Mouse (Mus musculus): Measurements from ENCODE around the gene Dnajb12. TPM values are rescaled to one million over a fixed set of nuclear protein-coding genes. Genes with fewer than 3 reads are reported as not detected.
A peak's percentile ranks its signal among the peaks of the same experiment; 100 is the strongest.

Gene Dnajb12
- total and polyA plus RNA-seq, 2 experiments = 22.4 to 47.0 TPM

DNA sequence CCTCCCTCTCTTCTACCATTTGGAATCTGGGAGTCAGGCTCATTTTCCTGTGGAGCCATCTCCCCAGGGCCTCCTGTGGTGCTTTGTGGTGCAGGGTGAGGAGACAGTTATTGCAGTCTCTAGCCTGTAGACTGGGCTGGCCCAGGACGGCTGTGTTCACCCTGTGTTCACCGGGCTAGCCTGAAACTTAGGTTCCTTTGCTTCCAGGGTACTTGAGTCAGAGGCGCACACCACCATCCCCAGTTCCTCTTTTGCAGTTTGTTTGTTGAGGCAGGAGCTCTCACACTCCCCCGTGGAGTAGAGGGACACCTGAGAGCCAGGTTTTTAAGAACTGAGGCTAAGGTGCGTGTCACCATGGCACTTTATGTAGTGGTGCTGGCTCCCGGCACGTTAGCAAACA lies 10.0 kb downstream of the Dnajb12 start:
- no peak overlapping the region for H3K27ac ChIP-seq (replicated peaks; ENCODE audit: insufficient read depth, low read depth, low read length)
- H3K4me3 ChIP-seq (ENCODE audit: insufficient read depth, low read depth, low read length) = no peak overlapping the region
- H3K79me2 ChIP-seq (ENCODE audit: control insufficient read depth, insufficient read depth, low read length) = peaks cover 26% of the 10 kb centered on the region; the same call in 1 of the 2 replicates
- H3K27me3 ChIP-seq (ENCODE audit: control insufficient read depth, insufficient read depth, low read length) = no peaks in the 10 kb centered on the region
- no peak for DNase-seq (ENCODE audit: extremely low read depth, low read depth, low spot score)
- peaks cover 15% of the 10 kb centered on the region for H3K4me1 ChIP-seq (ENCODE audit: control insufficient read depth, insufficient read depth, low read length)
- TF ChIP-seq POLR2A (IDR thresholded peaks at IDR 0.05; ENCODE audit: extremely low read depth, insufficient read depth, low read length) (no peak), CTCF (IDR thresholded peaks at IDR 0.05; ENCODE audit: low read depth, low read length) (no peak)
- no peaks in the 10 kb centered on the region; the same call in 1 of the 2 replicates for H3K36me3 ChIP-seq (ENCODE audit: control insufficient read depth, insufficient read depth, low read length)
- H3K9ac ChIP-seq (ENCODE audit: low read depth, low read length) = no peak overlapping the region
- WGBS = 84% methylated on average over 7 of the region's 7 CpGs

GRCm38 (mm10) chr10:59889953-59890751 lies 10.8 kb downstream of the Dnajb12 start:
- Histone ChIP-seq H3K79me2 (ENCODE audit: control insufficient read depth, insufficient read depth, low read length) (peaks cover 18% of the 10 kb centered on the region; the same call in 1 of the 2 replicates), H3K27me3 (ENCODE audit: control insufficient read depth, insufficient read depth, low read length) (no peaks in the 10 kb centered on the region), H3K4me1 (ENCODE audit: control insufficient read depth, insufficient read depth, low read length) (peaks cover 8% of the 10 kb centered on the region), H3K36me3 (ENCODE audit: control insufficient read depth, insufficient read depth, low read length) (no peaks in the 10 kb centered on the region; the same call in 1 of the 2 replicates), H3K4me3 (ENCODE audit: insufficient read depth, low read depth, low read length) (no peak overlapping the region), H3K27ac (replicated peaks; ENCODE audit: insufficient read depth, low read depth, low read length) (no peak overlapping the region), H3K9ac (ENCODE audit: low read depth, low read length) (no peak overlapping the region)
- no peak for DNase-seq (ENCODE audit: extremely low read depth, low read depth, low spot score)
- 87% methylated on average over 15 of the region's 15 CpGs for WGBS
- TF ChIP-seq POLR2A (IDR thresholded peaks at IDR 0.05; ENCODE audit: extremely low read depth, insufficient read depth, low read length) = no peak
- no peak for TF ChIP-seq CTCF (IDR thresholded peaks at IDR 0.05; ENCODE audit: low read depth, low read length)

- 74% methylated on average over 6 of the region's 6 CpGs for WGBS
- H3K9ac ChIP-seq (ENCODE audit: low read depth, low read length) = no peak overlapping the region
- 0 out of 2 replicates have a peak, but pooled peaks cover 1% of the 10 kb centered on the region for H3K4me1 ChIP-seq (ENCODE audit: control insufficient read depth, insufficient read depth, low read length)
- H3K36me3 ChIP-seq (ENCODE audit: control insufficient read depth, insufficient read depth, low read length) = peaks cover 4% of the 10 kb centered on the region; the same call in 1 of the 2 replicates
- H3K4me3 ChIP-seq (ENCODE audit: insufficient read depth, low read depth, low read length) = no peak overlapping the region
- TF ChIP-seq CTCF (IDR thresholded peaks at IDR 0.05; ENCODE audit: low read depth, low read length) = peak; percentile 96
- no peak for TF ChIP-seq POLR2A (IDR thresholded peaks at IDR 0.05; ENCODE audit: extremely low read depth, insufficient read depth, low read length)
- H3K79me2 ChIP-seq (ENCODE audit: control insufficient read depth, insufficient read depth, low read length) = 0 out of 2 replicates have a peak, but pooled peaks cover 3% of the 10 kb centered on the region
- DNase-seq (ENCODE audit: extremely low read depth, low read depth, low spot score) = no peak
- H3K27ac ChIP-seq (replicated peaks; ENCODE audit: insufficient read depth, low read depth, low read length) = no peak overlapping the region
- H3K27me3 ChIP-seq (ENCODE audit: control insufficient read depth, insufficient read depth, low read length) = no peaks in the 10 kb centered on the region
Measured at GRCm38 (mm10) chr10:59892977-59893376, 13.6 kb downstream of the Dnajb12 start.

DNA sequence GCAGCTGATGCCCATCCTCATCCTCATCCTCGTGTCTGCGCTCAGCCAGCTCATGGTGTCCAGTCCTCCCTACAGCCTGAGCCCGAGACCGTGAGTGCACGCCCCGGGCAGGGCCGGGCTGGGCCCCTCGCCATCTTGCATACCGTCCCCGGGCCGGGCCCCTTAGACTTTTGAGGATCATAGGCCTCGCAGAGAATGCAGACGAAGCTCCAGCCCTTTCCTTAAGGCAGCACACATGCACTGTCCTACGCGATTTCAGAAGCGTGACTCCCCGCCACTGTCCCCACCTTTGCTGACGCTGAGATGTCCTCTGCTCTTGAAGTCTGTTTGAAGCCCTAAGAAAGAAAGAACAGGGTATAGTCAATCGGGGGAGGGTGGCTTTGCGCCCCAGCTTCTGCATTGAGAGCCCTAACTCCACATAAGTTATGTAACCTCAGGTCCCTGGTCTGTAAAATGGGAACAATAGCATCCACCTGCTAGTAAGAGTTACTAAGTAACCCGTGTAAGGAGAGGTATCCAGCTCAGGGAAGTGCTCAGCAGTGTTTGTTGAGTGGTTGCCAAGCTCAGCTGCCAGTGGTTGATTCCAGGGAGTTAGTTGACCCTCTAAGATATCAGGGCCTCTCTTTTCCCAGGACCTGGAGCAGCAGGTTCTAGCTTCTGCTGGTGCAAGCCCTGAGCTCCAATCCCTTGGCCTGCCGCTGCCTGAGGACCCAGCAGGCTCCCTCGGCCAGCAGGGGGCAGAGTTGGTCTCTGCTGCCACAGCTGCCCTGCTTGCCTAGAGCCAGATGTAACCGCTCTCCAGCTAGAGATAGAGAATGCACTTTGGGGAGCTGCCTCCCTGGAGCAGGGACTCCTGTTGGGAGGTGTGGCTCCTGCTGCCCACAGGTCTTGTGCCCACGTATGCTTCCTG lies 15.2 kb downstream of the Dnajb12 start:
- Histone ChIP-seq H3K4me1 (ENCODE audit: control insufficient read depth, insufficient read depth, low read length) (peaks cover 4% of the 10 kb centered on the region; the same call in 1 of the 2 replicates), H3K36me3 (ENCODE audit: control insufficient read depth, insufficient read depth, low read length) (peaks cover 4% of the 10 kb centered on the region; the same call in 1 of the 2 replicates), H3K27ac (replicated peaks; ENCODE audit: insufficient read depth, low read depth, low read length) (no peak overlapping the region), H3K4me3 (ENCODE audit: insufficient read depth, low read depth, low read length) (no peak overlapping the region), H3K27me3 (ENCODE audit: control insufficient read depth, insufficient read depth, low read length) (no peaks in the 10 kb centered on the region), H3K9ac (ENCODE audit: low read depth, low read length) (no peak overlapping the region), H3K79me2 (ENCODE audit: control insufficient read depth, insufficient read depth, low read length) (no peaks in the 10 kb centered on the region)
- TF ChIP-seq POLR2A (IDR thresholded peaks at IDR 0.05; ENCODE audit: extremely low read depth, insufficient read depth, low read length) (no peak), CTCF (IDR thresholded peaks at IDR 0.05; ENCODE audit: low read depth, low read length) (peak; percentile 97)
- 82% methylated on average over 25 of the region's 25 CpGs for WGBS
- peak; percentile 59 for DNase-seq (ENCODE audit: extremely low read depth, low read depth, low spot score)

- peaks cover 10% of the 10 kb centered on the region; the same call in 1 of the 2 replicates for H3K4me1 ChIP-seq (ENCODE audit: control insufficient read depth, insufficient read depth, low read length)
- H3K79me2 ChIP-seq (ENCODE audit: control insufficient read depth, insufficient read depth, low read length) = no peaks in the 10 kb centered on the region
- TF ChIP-seq CTCF (IDR thresholded peaks at IDR 0.05; ENCODE audit: low read depth, low read length) (no peak), POLR2A (IDR thresholded peaks at IDR 0.05; ENCODE audit: extremely low read depth, insufficient read depth, low read length) (no peak)
- H3K36me3 ChIP-seq (ENCODE audit: control insufficient read depth, insufficient read depth, low read length) = peaks cover 4% of the 10 kb centered on the region; the same call in 1 of the 2 replicates
- WGBS = 96% methylated on average over 17 of the region's 17 CpGs
- H3K9ac ChIP-seq (ENCODE audit: low read depth, low read length) = no peak overlapping the region
- no peaks in the 10 kb centered on the region for H3K27me3 ChIP-seq (ENCODE audit: control insufficient read depth, insufficient read depth, low read length)
- H3K4me3 ChIP-seq (ENCODE audit: insufficient read depth, low read depth, low read length) = no peak overlapping the region
- no peak overlapping the region for H3K27ac ChIP-seq (replicated peaks; ENCODE audit: insufficient read depth, low read depth, low read length)
- no peak for DNase-seq (ENCODE audit: extremely low read depth, low read depth, low spot score)
Measured at GRCm38 (mm10) chr10:59895460-59896186, 16.3 kb downstream of the Dnajb12 start.
